Mouse (Mus musculus): Measurements from ENCODE around the gene Retreg1. TPM values are rescaled to one million over a fixed set of nuclear protein-coding genes. Genes with fewer than 3 reads are reported as not detected.
A peak's percentile ranks its signal among the peaks of the same experiment; 100 is the strongest.

The Retreg1 gene
- total and polyA plus RNA-seq, 3 experiments = 17.5 to 28.7 (median 19.0) TPM

DNA sequence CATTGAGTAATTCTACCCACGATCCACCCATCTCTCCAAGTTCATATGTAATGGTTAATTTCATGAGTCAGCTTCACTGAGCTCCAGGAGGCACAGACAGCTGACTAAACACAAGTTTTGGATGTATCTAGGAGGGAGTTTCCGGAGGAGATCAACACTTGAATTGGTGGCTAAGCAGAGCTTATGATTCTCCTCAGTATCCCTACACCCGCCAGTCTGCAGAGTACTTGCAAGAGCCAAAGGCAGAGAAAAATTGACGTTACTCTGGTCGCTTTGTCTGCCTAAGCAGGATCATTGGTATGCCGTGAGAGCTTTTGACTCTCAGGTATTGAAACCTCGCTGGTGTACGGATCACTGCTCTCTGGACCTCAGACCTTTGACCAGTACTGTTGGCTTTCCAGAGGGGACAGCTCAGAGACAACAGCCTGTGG lies 16.4 kb upstream of the Retreg1 start:
- DNase-seq (ENCODE audit: extremely low read depth) = no peak
- Histone ChIP-seq H3K9me3 (replicated peaks; ENCODE audit: low read length) (peaks cover 2% of the 10 kb centered on the region), H3K9ac (ENCODE audit: insufficient read depth, low read depth) (no peak overlapping the region), H3K4me3 (replicated peaks in 1 of 3; ENCODE audit: low read depth in 2 of 3, low read length in 2 of 3, poor library complexity in 1 of 3) (no peak overlapping the region), H3K27me3 (replicated peaks) (no peaks in the 10 kb centered on the region), H3K27ac (ENCODE audit: insufficient read depth, low read depth) (no peak overlapping the region), H3K4me2 (ENCODE audit: insufficient read depth, low read depth, poor library complexity, severe bottlenecking) (no peak overlapping the region), H3K36me3 (replicated peaks in 1 of 2; ENCODE audit: control insufficient read depth in 1 of 2, insufficient read depth in 1 of 2, low read length in 1 of 2) (no peaks in the 10 kb centered on the region), H3K4me1 (ENCODE audit: control insufficient read depth in 1 of 2, insufficient read depth in 2 of 2) (peaks cover 12 to 33% of the 10 kb centered on the region in 2 experiments), H3K79me2 (replicated peaks; ENCODE audit: control insufficient read depth, extremely low read depth, insufficient read depth, poor library complexity, severe bottlenecking) (no peaks in the 10 kb centered on the region)
- dilution Hi-C loops (cut with MboI; ENCODE audit: extremely low pct_ligation_motif_present, extremely low pct_unique_long_range_greater_than_20kb, low sequenced_read_pairs) (no loop called here), in situ Hi-C loops (cut with MboI; ENCODE audit: low pct_ligation_motif_present, low pct_unique_long_range_greater_than_20kb, low sequenced_read_pairs) (no loop called here)
- no peak for TF ChIP-seq ZNF384 (IDR thresholded peaks at IDR 0.05; ENCODE audit: low read depth, low read length)
- TF ChIP-seq POLR2AphosphoS2 (IDR thresholded peaks at IDR 0.05; ENCODE audit: low read depth, low read length) = no peak
- TF ChIP-seq SMC3 (IDR thresholded peaks at IDR 0.05; ENCODE audit: low read depth, low read length) = no peak
- TF ChIP-seq MYC (IDR thresholded peaks at IDR 0.05; ENCODE audit: low read depth, low read length) = no peak
- TF ChIP-seq KAT2A (IDR thresholded peaks at IDR 0.05; ENCODE audit: insufficient replicate concordance, low read length) = no peak
- TF ChIP-seq UBTF (IDR thresholded peaks at IDR 0.05; ENCODE audit: low read depth, low read length) = no peak
- TF ChIP-seq RAD21 (IDR thresholded peaks at IDR 0.05; ENCODE audit: low read depth, low read length) = no peak
- TF ChIP-seq ZMIZ1 (IDR thresholded peaks at IDR 0.05; ENCODE audit: low read depth, low read length) = no peak
- no peak for TF ChIP-seq CHD2 (IDR thresholded peaks at IDR 0.05; ENCODE audit: low read length)
- no peak for TF ChIP-seq GABPA (IDR thresholded peaks at IDR 0.05; ENCODE audit: insufficient replicate concordance, low read depth, low read length)
- TF ChIP-seq IRF4 (IDR thresholded peaks at IDR 0.05; ENCODE audit: low read depth, low read length) = no peak
- no peak for TF ChIP-seq ZC3H11A (IDR thresholded peaks at IDR 0.05; ENCODE audit: low read depth, low read length)
- no peak for TF ChIP-seq NRF1 (IDR thresholded peaks at IDR 0.05; ENCODE audit: low read depth, low read length)
- no peak for TF ChIP-seq NELFE (IDR thresholded peaks at IDR 0.05; ENCODE audit: low read depth, low read length)
- no peak for TF ChIP-seq USF1 (IDR thresholded peaks at IDR 0.05; ENCODE audit: low read depth, low read length)
- TF ChIP-seq RCOR1 (conservative IDR thresholded peaks at IDR 0.05; ENCODE audit: low read depth, low read length) = no peak
- no peak for TF ChIP-seq ZKSCAN1 (IDR thresholded peaks at IDR 0.05; ENCODE audit: borderline replicate concordance, low read depth, low read length)
- no peak for TF ChIP-seq EP300 (IDR thresholded peaks at IDR 0.05; ENCODE audit: low read length)
- no peak for TF ChIP-seq MAX (IDR thresholded peaks at IDR 0.05; ENCODE audit: low read length)

DNA sequence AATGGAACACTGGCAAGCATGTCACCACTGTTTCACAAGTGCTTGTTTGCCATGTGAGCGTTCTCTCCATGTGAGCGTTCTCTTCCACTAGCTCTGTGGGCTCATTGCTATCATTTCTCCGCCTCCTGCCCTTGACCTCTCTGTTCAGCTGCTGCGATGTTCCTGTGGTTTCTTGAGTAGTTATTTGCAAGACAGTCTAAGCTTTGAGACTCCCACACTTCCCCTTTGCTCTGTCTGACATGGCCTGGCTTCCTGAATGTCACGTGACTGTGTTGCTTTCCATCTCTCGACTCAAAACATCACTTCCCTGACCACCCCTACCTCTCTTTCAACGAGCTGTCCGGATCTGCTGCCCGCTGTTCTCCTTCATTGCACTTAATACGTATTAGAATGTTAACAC lies 14.5 kb upstream of the Retreg1 start:
- H3K27me3 ChIP-seq (replicated peaks) = no peaks in the 10 kb centered on the region
- H3K4me1 ChIP-seq (ENCODE audit: control insufficient read depth in 1 of 2, insufficient read depth in 2 of 2) = peaks cover 12 to 37% of the 10 kb centered on the region in 2 experiments
- H3K9ac ChIP-seq (ENCODE audit: insufficient read depth, low read depth) = no peak overlapping the region
- peak; percentile 79 for DNase-seq (ENCODE audit: extremely low read depth)
- dilution Hi-C loops (cut with MboI; ENCODE audit: extremely low pct_ligation_motif_present, extremely low pct_unique_long_range_greater_than_20kb, low sequenced_read_pairs) (no loop called here), in situ Hi-C loops (cut with MboI; ENCODE audit: low pct_ligation_motif_present, low pct_unique_long_range_greater_than_20kb, low sequenced_read_pairs) (no loop called here)
- H3K79me2 ChIP-seq (replicated peaks; ENCODE audit: control insufficient read depth, extremely low read depth, insufficient read depth, poor library complexity, severe bottlenecking) = no peaks in the 10 kb centered on the region
- no peak overlapping the region for H3K4me3 ChIP-seq (replicated peaks in 1 of 3; ENCODE audit: low read depth in 2 of 3, low read length in 2 of 3, poor library complexity in 1 of 3)
- H3K27ac ChIP-seq (ENCODE audit: insufficient read depth, low read depth) = peak overlapping the region; percentile 25
- H3K9me3 ChIP-seq (replicated peaks; ENCODE audit: low read length) = peaks cover 2% of the 10 kb centered on the region
- no peak overlapping the region for H3K4me2 ChIP-seq (ENCODE audit: insufficient read depth, low read depth, poor library complexity, severe bottlenecking)
- no peaks in the 10 kb centered on the region for H3K36me3 ChIP-seq (replicated peaks in 1 of 2; ENCODE audit: control insufficient read depth in 1 of 2, insufficient read depth in 1 of 2, low read length in 1 of 2)
- TF ChIP-seq USF1 (IDR thresholded peaks at IDR 0.05; ENCODE audit: low read depth, low read length) = peak; percentile 85
- TF ChIP-seq TCF12 (IDR thresholded peaks at IDR 0.05; ENCODE audit: low read depth, low read length) = peak; percentile 28; the same call in 1 of the 2 replicates
- 0 out of 2 replicates have a peak, but pooled peaks have one; percentile 53 for TF ChIP-seq SIN3A (IDR thresholded peaks at IDR 0.05; ENCODE audit: low read length)
- TF ChIP-seq IRF4 (IDR thresholded peaks at IDR 0.05; ENCODE audit: low read depth, low read length) = 0 out of 2 replicates have a peak, but pooled peaks have one; percentile 19
- no peak for TF ChIP-seq CHD1 (IDR thresholded peaks at IDR 0.05; ENCODE audit: low read depth, low read length)
- peak; percentile 79 for TF ChIP-seq ELF1 (IDR thresholded peaks at IDR 0.05; ENCODE audit: low read depth, low read length)
- TF ChIP-seq SMC3 (IDR thresholded peaks at IDR 0.05; ENCODE audit: low read depth, low read length) = no peak
- 0 out of 2 replicates have a peak, but pooled peaks have one; percentile 40 for TF ChIP-seq JUND (conservative IDR thresholded peaks at IDR 0.05; ENCODE audit: low read depth, low read length)
- TF ChIP-seq MXI1 (IDR thresholded peaks at IDR 0.05; ENCODE audit: low read depth, low read length) = 0 out of 2 replicates have a peak, but pooled peaks have one; percentile 17
- no peak for TF ChIP-seq POLR2A (IDR thresholded peaks at IDR 0.05; ENCODE audit: low read depth, low read length)
- TF ChIP-seq MAX (IDR thresholded peaks at IDR 0.05; ENCODE audit: low read length) = peak; percentile 85
- TF ChIP-seq MEF2A (IDR thresholded peaks at IDR 0.05; ENCODE audit: borderline replicate concordance, low read depth, low read length) = no peak; the same call in 1 of the 2 replicates
- peak; percentile 39; the same call in 1 of the 2 replicates for TF ChIP-seq HCFC1 (IDR thresholded peaks at IDR 0.05; ENCODE audit: low read depth, low read length)
- no peak for TF ChIP-seq ZNF384 (IDR thresholded peaks at IDR 0.05; ENCODE audit: low read depth, low read length)
- TF ChIP-seq ETS1 (conservative IDR thresholded peaks at IDR 0.05; ENCODE audit: low read depth, low read length) = peak; percentile 49; the same call in 1 of the 2 replicates
- TF ChIP-seq RCOR1 (conservative IDR thresholded peaks at IDR 0.05; ENCODE audit: low read depth, low read length) = 0 out of 2 replicates have a peak, but pooled peaks have one; percentile 40
- TF ChIP-seq USF2 (conservative IDR thresholded peaks at IDR 0.05; ENCODE audit: low read depth, low read length) = peak; percentile 92
- no peak for TF ChIP-seq GABPA (IDR thresholded peaks at IDR 0.05; ENCODE audit: insufficient replicate concordance, low read depth, low read length)
- no peak for TF ChIP-seq MAZ (IDR thresholded peaks at IDR 0.05; ENCODE audit: low read depth, low read length)
- TF ChIP-seq EP300 (IDR thresholded peaks at IDR 0.05; ENCODE audit: low read length) = peak; percentile 56
- no peak for TF ChIP-seq ZC3H11A (IDR thresholded peaks at IDR 0.05; ENCODE audit: low read depth, low read length)
- TF ChIP-seq POLR2AphosphoS2 (IDR thresholded peaks at IDR 0.05; ENCODE audit: low read depth, low read length) = no peak
